Mouse (Mus musculus): ENCODE measurements at regions not wholly inside any gene's neighbourhood (a gene's known extent, or its start where the extent isn't known, plus 50 kb on each side); places are given as distances from the start of the nearest gene placed in this dataset.

GRCm38 (mm10) chr16:50700811-50701517 is 110.0 kb upstream of the Ccdc54 start:
- DNase-seq: no peak

GRCm38 (mm10) chr16:50700123-50700522 is 109.2 kb upstream of the Ccdc54 start:
- DNase-seq: no peak

DNA sequence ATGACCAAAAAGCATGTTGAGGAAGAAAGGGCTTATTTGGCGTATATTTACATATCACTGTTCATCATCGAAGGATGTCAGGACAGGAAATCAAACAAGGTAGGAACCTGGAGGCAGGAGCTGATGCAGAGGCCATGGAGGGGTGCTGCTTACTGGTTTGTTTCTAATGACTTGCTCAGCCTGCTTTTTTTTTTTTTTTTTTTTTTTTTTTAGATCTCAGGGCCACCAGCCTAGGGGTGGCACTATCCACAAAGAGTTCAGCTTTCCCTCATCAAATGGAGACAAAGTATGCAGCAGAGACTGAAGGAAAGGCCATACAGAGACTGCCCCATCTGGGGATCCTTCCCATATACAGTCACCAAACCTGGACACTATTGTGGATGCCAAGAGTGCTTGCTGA is 106.8 kb upstream of the Ccdc54 start:
- DNase-seq: no peak

DNA sequence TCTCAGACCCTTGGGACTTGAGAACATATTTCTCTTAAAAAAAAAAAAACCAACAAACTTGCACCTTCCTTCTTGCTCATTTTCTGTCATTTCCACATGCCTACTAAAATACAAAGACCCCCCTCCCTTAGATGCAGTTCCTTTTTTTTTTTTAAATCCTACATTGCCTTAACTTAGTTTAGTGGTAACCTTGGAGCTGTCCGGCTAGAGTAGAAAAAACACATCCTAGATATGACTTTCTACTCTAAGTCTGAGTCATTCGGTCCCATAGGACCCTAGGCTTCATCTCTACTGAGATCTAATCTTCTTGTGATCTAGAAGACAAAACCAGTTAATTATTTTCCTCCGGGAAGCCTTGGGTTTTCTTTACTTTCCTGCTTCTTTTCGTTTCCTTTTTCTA is 105.1 kb upstream of the Ccdc54 start:
- no peak for DNase-seq

DNA sequence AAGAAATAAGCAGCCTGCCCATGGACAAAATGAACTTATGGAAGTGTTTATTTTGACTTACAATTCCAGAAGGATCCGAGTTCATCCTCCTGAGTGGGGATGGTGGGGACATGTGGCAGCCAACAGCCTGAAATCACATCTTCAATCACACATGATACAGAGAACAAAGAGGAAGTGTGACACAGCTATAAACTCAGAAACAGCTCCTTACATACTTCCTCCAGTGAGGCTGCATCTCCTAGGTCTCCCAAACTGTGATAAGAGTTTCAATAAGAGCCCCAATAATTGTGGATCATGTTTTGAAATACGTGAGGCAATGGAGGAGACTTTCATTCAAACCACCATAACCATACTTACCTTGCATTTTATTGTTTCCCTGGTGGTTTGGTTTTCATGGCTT is 103.1 kb upstream of the Ccdc54 start:
- DNase-seq: no peak

DNA sequence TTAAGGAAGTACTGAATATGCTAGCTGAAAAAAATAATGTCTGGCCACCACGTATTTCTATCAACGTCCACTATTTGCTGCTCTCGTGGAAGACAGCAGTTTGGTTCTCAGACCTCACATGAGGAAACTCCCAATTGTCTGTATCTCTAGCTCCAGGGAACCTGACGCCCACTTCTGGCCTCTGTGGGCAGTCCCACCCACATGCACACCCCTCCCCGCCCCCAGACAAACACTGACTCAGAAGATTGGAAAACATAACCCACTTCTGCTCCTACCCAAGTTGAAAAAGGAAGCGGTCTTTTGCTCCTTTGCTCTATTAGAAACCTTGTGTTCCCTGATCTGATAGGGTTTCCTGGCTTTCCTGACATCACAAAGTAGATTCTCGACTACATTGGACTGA is 99.9 kb upstream of the Ccdc54 start:
- no peak for DNase-seq

DNA sequence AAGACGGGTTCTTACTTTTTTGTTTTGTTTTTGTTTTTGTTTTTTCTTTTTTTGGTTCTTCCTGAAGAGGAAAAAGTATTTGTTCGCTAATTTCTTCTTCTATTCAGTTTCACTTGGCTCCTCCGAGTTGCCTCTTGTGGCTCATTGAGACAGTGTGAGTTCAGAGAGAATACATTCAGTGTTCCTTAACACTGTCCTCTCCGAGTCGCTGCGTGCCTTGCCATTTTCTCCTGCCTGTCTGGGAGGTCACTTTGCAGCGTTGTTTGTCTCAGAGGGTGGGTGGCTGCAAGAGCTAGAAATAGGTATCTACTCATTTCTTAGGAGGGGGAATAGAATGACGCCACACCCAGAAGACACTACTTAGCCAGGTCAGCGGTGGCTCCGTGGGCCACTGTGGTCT is 98.6 kb upstream of the Ccdc54 start:
- DNase-seq: no peak

DNA sequence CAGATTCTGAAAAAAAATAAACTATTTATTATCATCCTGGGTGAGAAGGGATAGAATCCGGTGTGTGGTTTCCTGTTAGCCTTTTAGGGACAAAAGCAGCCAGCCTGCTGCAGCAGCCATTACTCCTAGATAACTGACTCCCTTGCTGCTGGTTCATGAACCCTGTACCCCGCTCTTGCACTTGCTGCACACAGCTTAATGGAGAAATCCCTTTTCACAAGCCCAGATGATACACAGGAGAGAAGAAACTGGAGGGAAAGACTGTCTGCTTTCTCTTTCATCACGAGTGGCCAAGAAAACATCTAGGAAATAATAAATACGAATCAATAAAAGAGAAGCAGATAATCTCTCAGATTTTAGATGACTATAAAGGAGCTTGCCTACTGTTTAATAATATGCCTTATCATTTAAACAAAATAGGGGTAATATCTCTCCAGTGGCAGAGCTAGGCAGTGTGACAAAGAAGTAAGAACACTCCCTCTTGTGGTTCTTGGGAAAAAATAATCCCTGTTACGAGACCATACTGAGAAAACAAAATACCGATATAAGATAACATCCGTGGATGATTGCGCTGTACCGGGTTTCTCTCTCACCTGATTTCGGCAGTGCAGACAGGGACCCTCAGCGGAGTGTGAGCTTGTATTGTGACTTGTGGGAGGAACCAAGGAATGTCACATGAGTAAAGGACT is 98.0 kb upstream of the Ccdc54 start:
- DNase-seq: no peak

- DNase-seq: no peak
Observed at GRCm38 (mm10) chr16:50679698-50680097, 88.7 kb upstream of the Ccdc54 start.

DNA sequence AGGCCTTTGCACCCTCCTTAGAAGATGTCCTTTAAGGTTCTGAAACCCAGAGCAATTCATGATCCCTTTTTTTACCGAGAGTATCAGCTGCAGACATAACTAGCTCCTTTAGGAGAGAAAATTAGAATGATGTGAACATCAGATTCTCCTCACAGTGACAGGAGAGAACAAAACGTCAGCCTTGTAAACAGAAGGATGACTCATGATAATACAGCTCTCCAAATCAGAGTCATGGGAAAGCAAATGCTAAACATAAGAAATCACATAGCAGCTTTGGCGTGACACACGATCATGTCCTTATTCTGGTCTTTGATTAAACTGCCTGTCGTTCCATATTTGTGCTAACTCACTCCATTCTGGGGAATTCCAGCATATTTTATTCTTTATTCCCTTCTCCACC is 82.4 kb upstream of the Ccdc54 start:
- peak in 1 of 2 experiments; percentile 18 for DNase-seq

DNA sequence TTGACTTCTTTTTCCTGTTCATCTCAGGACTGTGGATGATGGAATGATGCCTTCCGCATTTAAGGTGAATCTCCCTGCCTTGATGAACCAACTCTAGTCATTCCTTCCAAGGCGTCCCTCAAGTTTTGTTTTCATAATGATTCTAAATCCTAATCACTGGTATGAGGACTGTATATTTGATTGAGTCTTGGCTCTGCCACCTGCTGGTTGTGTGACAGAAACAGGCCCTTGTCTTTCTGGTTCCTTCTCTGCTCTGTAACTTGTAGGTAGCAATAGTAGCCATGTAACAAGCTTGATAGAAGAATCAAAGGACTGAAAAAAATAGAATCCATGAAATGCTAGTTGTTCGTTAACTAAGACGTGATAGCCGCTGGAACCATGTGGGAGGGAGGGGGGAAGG is 81.8 kb upstream of the Ccdc54 start:
- no peak for DNase-seq

DNA sequence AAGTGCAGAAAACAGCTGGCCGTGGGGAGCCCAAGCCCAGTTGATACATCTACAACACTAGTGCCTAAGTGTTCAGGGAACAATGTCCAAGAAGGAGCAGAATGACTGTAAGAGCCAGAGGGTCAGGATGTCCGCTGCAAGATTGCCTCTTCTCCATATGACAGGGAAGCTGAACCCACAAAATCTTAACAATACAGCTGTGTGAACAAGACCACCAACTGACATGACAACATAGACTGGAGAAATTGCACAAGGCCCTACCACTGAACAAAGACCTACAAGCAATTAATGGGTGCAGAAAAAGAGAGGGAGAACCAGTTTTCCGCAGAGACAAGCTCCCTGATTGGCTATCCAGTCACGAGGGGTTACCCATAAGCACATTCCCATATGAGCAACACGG is 80.2 kb upstream of the Ccdc54 start:
- no peak for DNase-seq

- no peak for DNase-seq
Observed at GRCm38 (mm10) chr16:50664240-50664639, 73.3 kb upstream of the Ccdc54 start.

Small RNA genes lying in the stretch of these regions (microRNA-seq; reads per million reads assigned to microRNA genes)
- 0 reads per million in 2 experiments for gene Mir6363
